Mouse (Mus musculus): ENCODE results near the gene Trappc6a. TPM values are rescaled to one million over a fixed set of nuclear protein-coding genes. Genes with fewer than 3 reads are reported as not detected.

Gene Trappc6a
- not detected for polyA plus RNA-seq (2014; fragmentation: Illumina TruSeq; extraction: RNeasy Lipid Tissue Mini Kit (QIAGEN cat#74804); ENCODE audit: low read depth, low replicate concordance)

GRCm38 (mm10) chr7:19508150-19508923 is at the start of gene Trappc6a, which contains the start of gene Bloc1s3:
TSS of gene Trappc6a (plus strand) at chr7:19508395.
TSS of gene Bloc1s3 (minus strand) at chr7:19508367.

GRCm38 (mm10) chr7:19458591-19459111 is 49.5 kb upstream of the Trappc6a start, which contains the start of gene Mark4:
TSS of gene Mark4 (minus strand) at chr7:19458821.

GRCm38 (mm10) chr7:19462884-19463381 is 45.3 kb upstream of the Trappc6a start, which contains the start of gene Exoc3l2:
TSS of gene Exoc3l2 (plus strand) at chr7:19463331.

GRCm38 (mm10) chr7:19517652-19518365 is 9.6 kb downstream of the Trappc6a start, which contains the start of gene Nkpd1:
TSS of gene Nkpd1 (plus strand) at chr7:19517838.

GRCm38 (mm10) chr7:19562643-19563410 is 54.6 kb downstream of the Trappc6a start, which contains the start of gene Ppp1r37:
TSS of gene Ppp1r37 (minus strand) at chr7:19563076.

Other genes with a start within 250 kb of the Trappc6a start
- 50.9 TPM for gene Vasp, start 236.6 kb upstream of the Trappc6a start, polyA plus RNA-seq (2014; fragmentation: Illumina TruSeq; extraction: RNeasy Lipid Tissue Mini Kit (QIAGEN cat#74804); ENCODE audit: low read depth, low replicate concordance)
- gene Ppm1n, start 228.3 kb upstream of the Trappc6a start, polyA plus RNA-seq (2014; fragmentation: Illumina TruSeq; extraction: RNeasy Lipid Tissue Mini Kit (QIAGEN cat#74804); ENCODE audit: low read depth, low replicate concordance) = not detected
- 0.62 TPM for gene Rtn2, start 225.8 kb upstream of the Trappc6a start, polyA plus RNA-seq (2014; fragmentation: Illumina TruSeq; extraction: RNeasy Lipid Tissue Mini Kit (QIAGEN cat#74804); ENCODE audit: low read depth, low replicate concordance)
- 0.28 TPM for gene Fosb, start 198.3 kb upstream of the Trappc6a start, polyA plus RNA-seq (2014; fragmentation: Illumina TruSeq; extraction: RNeasy Lipid Tissue Mini Kit (QIAGEN cat#74804); ENCODE audit: low read depth, low replicate concordance)
- gene Ercc1, start 163.6 kb upstream of the Trappc6a start, polyA plus RNA-seq (2014; fragmentation: Illumina TruSeq; extraction: RNeasy Lipid Tissue Mini Kit (QIAGEN cat#74804); ENCODE audit: low read depth, low replicate concordance) = 0.92 TPM
- 0.87 TPM for gene Cd3eap, start 148.9 kb upstream of the Trappc6a start, polyA plus RNA-seq (2014; fragmentation: Illumina TruSeq; extraction: RNeasy Lipid Tissue Mini Kit (QIAGEN cat#74804); ENCODE audit: low read depth, low replicate concordance)
- 1.0 TPM for gene Ppp1r13l, start 148.6 kb upstream of the Trappc6a start, polyA plus RNA-seq (2014; fragmentation: Illumina TruSeq; extraction: RNeasy Lipid Tissue Mini Kit (QIAGEN cat#74804); ENCODE audit: low read depth, low replicate concordance)
- 0.67 TPM for gene Ercc2, start 126.4 kb upstream of the Trappc6a start, polyA plus RNA-seq (2014; fragmentation: Illumina TruSeq; extraction: RNeasy Lipid Tissue Mini Kit (QIAGEN cat#74804); ENCODE audit: low read depth, low replicate concordance)
- gene Klc3, start 104.3 kb upstream of the Trappc6a start, polyA plus RNA-seq (2014; fragmentation: Illumina TruSeq; extraction: RNeasy Lipid Tissue Mini Kit (QIAGEN cat#74804); ENCODE audit: low read depth, low replicate concordance) = not detected
- gene Ckm, start 103.6 kb upstream of the Trappc6a start, polyA plus RNA-seq (2014; fragmentation: Illumina TruSeq; extraction: RNeasy Lipid Tissue Mini Kit (QIAGEN cat#74804); ENCODE audit: low read depth, low replicate concordance) = not detected
- 1.4 TPM for gene Mark4, start 49.6 kb upstream of the Trappc6a start, polyA plus RNA-seq (2014; fragmentation: Illumina TruSeq; extraction: RNeasy Lipid Tissue Mini Kit (QIAGEN cat#74804); ENCODE audit: low read depth, low replicate concordance)
- 2.0 TPM for gene Exoc3l2, start 45.1 kb upstream of the Trappc6a start, polyA plus RNA-seq (2014; fragmentation: Illumina TruSeq; extraction: RNeasy Lipid Tissue Mini Kit (QIAGEN cat#74804); ENCODE audit: low read depth, low replicate concordance)
- gene Bloc1s3, start within 50 bp of the Trappc6a start, polyA plus RNA-seq (2014; fragmentation: Illumina TruSeq; extraction: RNeasy Lipid Tissue Mini Kit (QIAGEN cat#74804); ENCODE audit: low read depth, low replicate concordance) = 2.0 TPM
- gene Nkpd1, start 9.4 kb downstream of the Trappc6a start, polyA plus RNA-seq (2014; fragmentation: Illumina TruSeq; extraction: RNeasy Lipid Tissue Mini Kit (QIAGEN cat#74804); ENCODE audit: low read depth, low replicate concordance) = not detected
- 0.43 TPM for gene Ppp1r37, start 54.7 kb downstream of the Trappc6a start, polyA plus RNA-seq (2014; fragmentation: Illumina TruSeq; extraction: RNeasy Lipid Tissue Mini Kit (QIAGEN cat#74804); ENCODE audit: low read depth, low replicate concordance)
- not detected for gene Zfp296, start 68.9 kb downstream of the Trappc6a start, polyA plus RNA-seq (2014; fragmentation: Illumina TruSeq; extraction: RNeasy Lipid Tissue Mini Kit (QIAGEN cat#74804); ENCODE audit: low read depth, low replicate concordance)
- 12.5 TPM for gene Gemin7, start 69.2 kb downstream of the Trappc6a start, polyA plus RNA-seq (2014; fragmentation: Illumina TruSeq; extraction: RNeasy Lipid Tissue Mini Kit (QIAGEN cat#74804); ENCODE audit: low read depth, low replicate concordance)
- gene Clasrp, start 96.1 kb downstream of the Trappc6a start, polyA plus RNA-seq (2014; fragmentation: Illumina TruSeq; extraction: RNeasy Lipid Tissue Mini Kit (QIAGEN cat#74804); ENCODE audit: low read depth, low replicate concordance) = 3.3 TPM
- 0.39 TPM for gene Relb, start 121.0 kb downstream of the Trappc6a start, polyA plus RNA-seq (2014; fragmentation: Illumina TruSeq; extraction: RNeasy Lipid Tissue Mini Kit (QIAGEN cat#74804); ENCODE audit: low read depth, low replicate concordance)
- 17.7 TPM for gene Clptm1, start 156.6 kb downstream of the Trappc6a start, polyA plus RNA-seq (2014; fragmentation: Illumina TruSeq; extraction: RNeasy Lipid Tissue Mini Kit (QIAGEN cat#74804); ENCODE audit: low read depth, low replicate concordance)
- not detected for gene Apoc2, start 169.5 kb downstream of the Trappc6a start, polyA plus RNA-seq (2014; fragmentation: Illumina TruSeq; extraction: RNeasy Lipid Tissue Mini Kit (QIAGEN cat#74804); ENCODE audit: low read depth, low replicate concordance)
- not detected for gene Gm44805, start 173.0 kb downstream of the Trappc6a start, polyA plus RNA-seq (2014; fragmentation: Illumina TruSeq; extraction: RNeasy Lipid Tissue Mini Kit (QIAGEN cat#74804); ENCODE audit: low read depth, low replicate concordance)
- not detected for gene Apoc4, start 173.1 kb downstream of the Trappc6a start, polyA plus RNA-seq (2014; fragmentation: Illumina TruSeq; extraction: RNeasy Lipid Tissue Mini Kit (QIAGEN cat#74804); ENCODE audit: low read depth, low replicate concordance)
- 9.0 TPM for gene Apoc1, start 184.3 kb downstream of the Trappc6a start, polyA plus RNA-seq (2014; fragmentation: Illumina TruSeq; extraction: RNeasy Lipid Tissue Mini Kit (QIAGEN cat#74804); ENCODE audit: low read depth, low replicate concordance)
- 3.0 TPM for gene Apoe, start 190.8 kb downstream of the Trappc6a start, polyA plus RNA-seq (2014; fragmentation: Illumina TruSeq; extraction: RNeasy Lipid Tissue Mini Kit (QIAGEN cat#74804); ENCODE audit: low read depth, low replicate concordance)
- 0.38 TPM for gene Tomm40, start 207.0 kb downstream of the Trappc6a start, polyA plus RNA-seq (2014; fragmentation: Illumina TruSeq; extraction: RNeasy Lipid Tissue Mini Kit (QIAGEN cat#74804); ENCODE audit: low read depth, low replicate concordance)
- 7.8 TPM for gene Nectin2, start 242.1 kb downstream of the Trappc6a start, polyA plus RNA-seq (2014; fragmentation: Illumina TruSeq; extraction: RNeasy Lipid Tissue Mini Kit (QIAGEN cat#74804); ENCODE audit: low read depth, low replicate concordance)

Data from testis, adult 10 weeks (tissue).